Mouse (Mus musculus) naive thymus-derived CD4-positive, alpha-beta T cell, adult 2 months (primary cell): ENCODE results near the gene Hmga1.

Experiments used
- DNase-seq: peaks from one replicate; pipeline ENCODE4 v3.0.0-alpha.2; 2011; ENCODE audit warnings: low read depth

Hmga1 gene

DNA sequence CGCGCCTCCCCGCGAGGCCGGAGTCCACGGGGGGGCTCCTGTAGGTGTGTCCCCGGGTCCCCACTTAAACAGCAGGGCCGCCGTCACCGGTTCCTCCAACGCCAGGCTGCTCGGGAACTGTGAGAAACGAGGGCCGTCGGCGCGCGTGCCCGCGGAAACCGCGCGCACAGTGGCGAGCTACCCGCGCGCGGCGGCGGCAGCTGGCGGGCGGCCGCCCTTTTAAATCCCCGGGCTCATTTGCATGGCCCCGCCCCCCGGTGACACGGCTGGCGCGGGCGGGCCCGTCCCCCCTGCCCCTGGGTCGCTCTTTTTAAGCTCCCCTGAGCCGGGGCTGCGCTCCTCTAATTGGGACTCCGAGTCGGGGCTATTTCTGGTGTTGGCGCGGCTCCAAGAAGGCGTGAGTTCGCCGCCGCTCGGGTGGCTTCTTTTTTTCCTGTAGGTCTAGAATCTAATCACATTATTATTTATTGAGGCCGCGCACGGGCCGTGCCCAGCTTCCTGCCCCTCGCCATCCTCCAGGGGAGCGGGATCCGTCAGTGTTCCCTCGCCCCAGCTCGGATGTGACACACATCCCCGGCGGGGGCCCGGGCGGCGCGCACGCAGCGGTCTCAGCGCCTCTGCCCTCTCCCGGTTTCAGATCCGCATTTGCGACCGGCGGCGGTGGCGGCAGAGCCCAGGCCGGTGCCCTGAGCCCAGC lies at the start of gene Hmga1:
TSS of gene Hmga1 (plus strand) at position 183 of the 697 bp plus-strand sequence.
- DNase-seq = peak; percentile 94

DNA sequence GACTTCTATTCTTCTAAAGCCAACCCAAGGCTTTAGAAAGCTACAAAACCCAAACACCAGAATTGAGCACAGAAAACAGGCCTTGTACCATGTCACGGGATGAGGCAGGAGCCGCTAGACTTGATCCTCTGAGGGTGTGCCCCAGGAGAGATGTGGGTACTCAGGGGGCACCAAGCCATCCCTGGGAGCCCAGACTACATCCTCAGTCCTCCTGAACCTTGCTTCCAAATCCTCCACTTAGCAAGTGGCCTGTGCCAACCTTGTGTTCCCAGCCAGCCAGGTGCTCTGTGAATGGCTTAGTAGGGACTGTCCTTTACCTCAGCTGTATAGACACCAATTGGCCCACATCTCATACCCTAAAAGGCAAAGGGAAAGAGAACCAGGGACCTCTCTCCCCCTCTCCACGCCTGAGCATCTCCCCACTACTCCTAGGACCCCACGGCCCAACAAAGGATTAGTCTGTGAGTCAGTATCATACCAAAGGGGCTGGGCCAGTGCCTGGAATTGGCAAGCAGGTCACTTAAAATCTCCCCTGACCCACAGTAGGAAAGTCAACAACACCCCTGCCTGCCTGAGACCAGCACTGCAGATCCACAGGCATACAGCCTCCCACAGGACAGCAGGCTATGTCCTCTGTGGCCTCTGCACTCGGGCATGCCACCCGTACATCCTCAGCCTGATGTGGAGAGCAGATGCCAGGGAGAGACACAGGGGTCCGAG lies 49.3 kb upstream of the Hmga1 start:
- no peak for DNase-seq

DNA sequence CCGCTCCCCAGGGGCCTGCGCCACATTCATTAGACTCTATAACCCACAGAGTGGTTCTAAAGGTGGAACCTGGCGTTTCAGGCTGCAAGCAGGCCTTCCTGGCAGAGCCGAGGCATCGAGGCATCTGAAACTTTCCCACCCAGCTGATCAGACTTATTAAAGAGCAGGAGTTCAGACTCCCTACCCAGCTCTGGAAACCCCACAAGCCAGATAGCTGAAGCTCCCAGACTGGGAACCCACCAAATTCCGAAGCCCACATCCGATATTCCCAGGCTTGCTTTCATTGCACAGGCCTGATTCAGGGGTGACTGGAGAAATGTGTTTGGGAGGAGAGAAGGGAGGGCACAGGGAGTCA lies 48.7 kb upstream of the Hmga1 start:
- no peak for DNase-seq

DNA sequence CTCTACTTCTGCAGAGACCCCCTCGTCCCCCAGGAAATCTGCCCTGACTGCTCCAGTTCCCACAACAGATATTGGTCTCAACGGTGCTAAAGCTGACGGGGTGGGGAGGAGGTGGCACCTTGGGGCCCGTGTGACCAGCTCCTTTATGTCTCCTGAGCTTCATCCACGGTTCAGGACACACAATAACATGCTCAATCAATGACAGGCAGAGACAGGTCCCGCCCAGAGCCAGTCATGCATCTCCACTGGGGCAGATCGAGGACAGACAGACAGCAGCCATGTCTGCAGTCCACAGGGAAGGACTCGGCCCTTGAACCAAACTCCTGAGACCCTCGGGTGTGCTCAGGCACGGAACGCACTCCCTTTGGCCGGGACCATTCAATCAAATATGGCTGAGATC lies 48.3 kb upstream of the Hmga1 start:
- DNase-seq = no peak

DNA sequence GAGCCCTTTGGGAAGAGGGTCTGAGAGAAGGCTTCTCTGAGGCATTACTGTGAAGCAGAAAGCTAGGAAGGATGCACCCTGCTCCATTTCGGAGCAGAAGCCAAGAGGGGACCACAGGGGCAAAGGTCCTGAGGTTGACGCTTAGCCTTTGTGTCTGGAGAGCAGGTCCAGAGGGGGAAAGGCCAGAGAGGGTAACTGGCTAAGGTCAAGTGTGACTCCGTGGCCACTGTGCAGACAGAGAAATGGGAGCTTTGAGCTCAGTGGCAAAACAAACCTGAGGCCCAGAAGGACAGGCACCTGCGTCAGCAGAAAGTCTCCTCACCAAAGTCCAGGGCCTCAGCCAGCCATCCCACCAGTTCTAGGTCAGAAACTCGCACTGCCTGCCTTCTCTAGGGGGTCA lies 47.8 kb upstream of the Hmga1 start:
- DNase-seq = no peak

DNA sequence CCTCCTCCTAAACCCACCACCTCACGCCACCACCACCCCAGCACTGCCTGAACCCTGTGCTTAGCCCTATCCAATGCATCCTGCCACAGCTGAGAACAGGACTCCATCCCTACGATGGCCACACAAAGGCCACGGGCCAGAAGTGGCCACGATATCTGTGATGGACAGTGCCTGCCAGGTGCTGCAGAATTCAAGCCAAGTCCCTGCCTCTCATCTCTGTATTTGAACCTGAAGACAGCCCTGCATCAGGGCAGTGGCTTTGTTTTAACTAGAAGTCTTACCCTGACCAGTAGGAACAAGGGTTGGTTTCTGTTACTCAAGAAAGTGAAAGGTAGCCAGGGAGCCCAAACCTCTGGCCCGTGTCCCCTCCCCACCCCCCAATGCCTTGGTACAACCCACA lies 47.2 kb upstream of the Hmga1 start:
- DNase-seq = no peak

DNA sequence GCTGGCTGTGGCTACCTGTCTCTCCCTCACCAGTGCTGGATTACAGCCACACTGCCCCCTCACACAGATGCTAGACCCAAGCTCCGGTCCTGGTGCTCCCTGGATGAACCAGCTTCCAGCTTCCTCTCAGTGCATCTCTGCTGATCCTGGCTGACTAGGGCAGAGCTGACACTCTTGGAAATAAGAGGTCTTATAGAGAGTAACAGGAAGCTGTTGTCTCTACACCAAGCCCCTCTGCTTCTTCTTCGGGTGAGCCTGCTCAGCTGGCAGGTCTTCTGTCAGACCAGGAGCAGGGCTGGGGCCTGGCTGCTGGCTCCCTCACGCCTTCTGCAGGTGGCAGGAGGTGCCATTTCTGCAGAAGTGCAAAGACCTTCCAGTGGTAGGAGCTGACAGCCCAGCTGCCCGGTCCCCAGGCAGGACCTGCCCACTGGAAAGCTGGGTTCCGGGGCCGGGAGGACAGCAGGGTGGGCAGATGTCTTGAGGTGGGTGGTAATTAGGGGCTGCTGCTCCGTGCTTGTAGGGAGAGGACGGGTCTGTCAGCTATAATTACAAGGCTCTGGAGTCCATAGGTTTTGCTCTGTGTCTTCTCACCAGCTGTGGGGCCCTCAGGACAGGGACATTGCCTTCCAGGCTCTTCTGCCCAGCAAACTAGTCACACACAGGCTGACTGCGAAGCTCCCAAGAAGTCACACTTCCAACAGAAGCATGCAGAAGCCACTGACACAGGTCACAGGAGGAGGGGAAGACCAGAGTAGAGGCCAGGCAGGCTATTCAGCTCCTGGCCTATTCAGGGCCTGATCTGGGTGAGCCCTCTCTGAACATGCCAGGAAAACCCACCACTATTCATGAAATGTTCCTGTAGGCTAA lies 45.8 kb upstream of the Hmga1 start:
- no peak for DNase-seq

DNA sequence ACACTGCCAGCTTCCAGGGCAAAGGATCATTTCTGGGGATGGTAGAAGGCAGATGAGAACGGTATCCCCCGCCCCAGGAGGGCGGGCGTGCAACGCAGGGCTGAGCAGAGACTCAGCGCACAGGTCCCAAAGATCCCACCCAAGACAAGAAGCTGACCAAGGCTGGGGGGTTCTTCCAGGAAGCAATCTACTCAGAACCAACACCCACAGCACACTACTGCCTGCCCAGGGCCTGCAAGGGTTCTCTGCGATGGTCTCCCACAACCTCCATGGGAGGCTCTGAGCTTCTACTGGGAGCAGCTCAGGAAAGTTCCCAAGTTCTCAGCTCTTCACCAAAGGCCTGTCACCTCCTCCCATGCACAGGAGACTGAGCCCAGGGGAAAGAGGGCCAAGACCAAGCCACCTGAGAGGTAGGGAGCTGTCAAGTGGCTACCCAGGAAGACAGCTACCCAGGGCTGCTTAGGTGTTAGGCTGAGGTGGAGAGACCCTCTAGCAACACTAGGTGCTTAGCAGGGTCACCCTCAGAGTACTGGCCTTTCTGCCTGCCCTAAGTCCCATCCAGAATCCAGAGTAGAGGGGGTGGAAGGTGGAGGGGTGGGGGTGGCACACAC lies 45.1 kb upstream of the Hmga1 start:
- no peak for DNase-seq

DNA sequence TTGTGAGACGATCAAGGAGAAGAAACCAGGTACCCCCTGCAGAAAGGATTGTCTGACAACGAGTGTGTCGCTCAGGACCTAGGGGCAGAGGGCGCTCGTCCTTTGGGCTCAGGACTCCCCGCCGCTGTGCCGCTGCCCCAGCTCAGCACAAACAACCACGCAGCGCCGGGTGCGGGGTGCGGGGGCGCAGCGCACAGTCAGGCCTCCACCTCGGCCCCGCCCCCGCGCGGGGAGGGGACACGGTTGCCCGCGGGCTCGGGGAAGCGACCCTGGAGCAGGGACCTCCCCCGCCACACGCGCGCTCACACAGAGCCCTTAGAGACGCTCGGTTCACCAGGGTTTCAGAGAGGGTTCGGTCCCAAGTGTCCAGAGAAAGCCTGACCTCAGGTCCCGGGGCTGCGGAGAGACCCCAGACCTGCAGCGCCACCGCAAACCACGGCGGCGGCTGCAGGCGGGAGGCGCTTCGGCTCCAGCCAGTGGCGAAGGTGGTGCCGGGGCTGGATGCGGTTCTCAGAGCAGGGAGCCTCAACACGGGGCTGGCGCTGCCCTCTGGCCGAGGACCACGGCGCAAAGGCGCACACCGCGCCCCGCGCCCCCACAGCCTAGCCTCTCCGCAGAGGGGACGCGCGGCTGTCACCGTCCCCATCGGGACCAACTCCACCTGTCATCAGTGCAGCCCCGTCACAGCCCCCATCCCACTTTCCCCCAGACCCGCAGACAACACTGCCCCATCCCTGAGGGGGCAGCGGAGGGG lies 44.3 kb upstream of the Hmga1 start:
- DNase-seq = no peak

DNA sequence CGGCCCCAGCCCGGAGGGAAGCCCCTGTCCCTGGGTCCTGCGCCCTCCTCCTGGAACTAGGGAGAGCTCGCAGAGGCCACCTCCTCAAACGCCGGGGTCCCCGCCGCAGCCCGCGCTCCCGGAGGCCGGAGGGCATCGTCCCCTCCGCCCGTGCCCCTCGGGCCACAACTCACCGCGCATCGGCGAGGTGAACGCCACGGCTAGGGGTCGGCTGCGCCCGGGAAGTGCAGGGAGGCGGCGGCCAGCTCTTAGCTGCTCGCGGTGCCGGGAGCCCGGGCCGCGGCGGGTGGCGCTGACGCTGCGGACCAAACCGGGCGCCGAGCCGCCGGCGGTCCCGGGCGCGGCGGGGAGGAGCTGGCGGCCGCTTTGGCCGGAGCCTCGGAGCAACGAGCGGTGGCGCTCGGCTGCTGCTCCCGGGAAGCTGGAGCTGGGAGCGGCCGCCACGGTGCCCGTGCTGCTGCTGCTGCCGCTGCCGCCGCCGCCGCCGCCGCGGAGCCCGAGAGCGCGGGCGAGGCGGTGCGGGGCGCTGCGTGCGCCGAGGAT lies 43.6 kb upstream of the Hmga1 start:
- DNase-seq = no peak

DNA sequence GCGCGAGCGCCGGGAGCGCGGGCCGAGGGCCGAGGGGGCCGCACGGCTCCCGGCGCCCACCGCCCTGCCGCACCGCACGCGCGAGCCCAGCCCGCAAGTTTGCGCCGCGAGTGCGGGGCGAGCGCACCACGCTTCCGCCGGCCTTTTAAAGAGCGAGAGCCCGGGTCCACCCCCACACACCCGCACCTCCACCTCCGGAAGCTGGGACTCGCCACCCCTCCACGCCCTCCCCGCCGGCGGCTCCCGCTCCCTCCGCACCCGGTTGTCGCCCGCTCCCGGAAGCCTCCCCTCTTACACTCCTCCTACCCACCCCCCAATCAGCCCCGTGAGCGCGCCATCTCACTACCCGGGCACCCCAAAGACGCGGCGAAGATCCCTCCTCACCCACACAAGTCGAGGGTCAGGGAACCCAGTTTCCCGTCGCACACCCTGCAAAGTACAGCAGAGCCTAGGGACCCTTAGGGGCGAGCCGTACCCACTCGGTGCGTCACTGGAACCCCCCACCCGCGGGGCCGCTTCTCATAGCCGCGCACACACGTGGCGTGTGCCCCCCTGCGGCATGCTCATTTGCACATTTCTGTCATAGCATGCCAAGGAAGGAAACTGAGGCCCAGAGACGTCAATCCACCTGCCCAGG lies 42.9 kb upstream of the Hmga1 start:
- DNase-seq = peak; percentile 28

DNA sequence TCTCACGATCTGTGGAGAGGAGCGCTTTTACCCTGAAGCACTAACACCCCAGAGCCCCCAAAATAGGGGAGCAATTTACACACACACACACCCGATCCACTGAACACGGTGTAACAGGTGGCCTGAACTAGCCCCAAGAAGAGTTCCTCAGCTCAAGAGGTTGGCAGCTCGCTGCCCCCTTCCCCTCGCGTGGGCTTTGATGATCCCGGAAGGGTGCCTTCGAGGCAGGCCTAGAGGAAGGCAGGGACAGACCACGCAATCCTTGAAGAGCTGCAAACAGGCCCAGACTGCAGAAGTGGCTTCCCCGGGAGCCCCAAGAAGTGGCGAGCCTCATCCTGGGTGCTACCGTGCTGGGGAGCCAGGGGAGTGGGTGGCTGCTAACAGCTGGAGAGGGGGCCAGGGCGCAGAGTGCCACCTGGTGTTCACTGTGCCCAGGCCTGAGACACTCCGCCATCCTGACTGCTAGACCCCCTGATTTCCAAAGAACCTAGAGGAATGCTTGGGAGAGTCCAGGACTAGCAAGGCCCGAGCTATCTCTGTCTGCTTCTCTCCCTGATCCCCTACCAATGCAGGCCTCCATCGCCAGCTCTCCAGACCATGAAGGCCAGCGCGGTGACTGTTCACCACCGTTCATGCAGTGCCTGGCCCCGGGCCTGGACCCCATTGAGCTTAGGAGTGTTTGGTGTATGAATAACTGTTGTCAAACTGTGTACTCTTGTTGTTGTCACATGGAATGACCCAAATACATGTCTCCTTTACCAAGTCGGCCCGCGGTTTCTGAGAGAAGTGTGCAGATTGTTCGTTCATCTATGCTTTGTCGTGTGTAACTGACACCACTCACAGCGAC lies 42.2 kb upstream of the Hmga1 start:
- peak; percentile 18 for DNase-seq

DNA sequence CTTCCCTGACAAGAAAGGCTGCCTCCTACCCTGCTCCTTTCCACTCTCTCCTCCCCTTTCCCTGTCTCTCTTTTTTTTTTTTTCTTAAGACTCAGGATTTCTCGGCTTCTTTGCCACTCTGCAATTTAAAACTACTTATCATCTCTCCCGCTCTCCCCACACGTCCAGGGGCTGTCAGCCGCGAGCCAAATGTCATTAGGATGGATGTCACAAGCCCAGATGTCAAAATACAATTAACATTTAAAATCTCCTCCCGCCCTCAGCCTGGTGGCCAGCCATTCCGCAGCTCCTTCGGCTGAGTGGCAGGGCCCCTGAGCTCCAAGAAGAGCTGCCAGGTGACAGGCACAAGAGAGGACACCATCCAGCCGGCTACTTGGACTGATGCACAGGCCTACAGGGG lies 38.0 kb upstream of the Hmga1 start:
- DNase-seq = no peak

DNA sequence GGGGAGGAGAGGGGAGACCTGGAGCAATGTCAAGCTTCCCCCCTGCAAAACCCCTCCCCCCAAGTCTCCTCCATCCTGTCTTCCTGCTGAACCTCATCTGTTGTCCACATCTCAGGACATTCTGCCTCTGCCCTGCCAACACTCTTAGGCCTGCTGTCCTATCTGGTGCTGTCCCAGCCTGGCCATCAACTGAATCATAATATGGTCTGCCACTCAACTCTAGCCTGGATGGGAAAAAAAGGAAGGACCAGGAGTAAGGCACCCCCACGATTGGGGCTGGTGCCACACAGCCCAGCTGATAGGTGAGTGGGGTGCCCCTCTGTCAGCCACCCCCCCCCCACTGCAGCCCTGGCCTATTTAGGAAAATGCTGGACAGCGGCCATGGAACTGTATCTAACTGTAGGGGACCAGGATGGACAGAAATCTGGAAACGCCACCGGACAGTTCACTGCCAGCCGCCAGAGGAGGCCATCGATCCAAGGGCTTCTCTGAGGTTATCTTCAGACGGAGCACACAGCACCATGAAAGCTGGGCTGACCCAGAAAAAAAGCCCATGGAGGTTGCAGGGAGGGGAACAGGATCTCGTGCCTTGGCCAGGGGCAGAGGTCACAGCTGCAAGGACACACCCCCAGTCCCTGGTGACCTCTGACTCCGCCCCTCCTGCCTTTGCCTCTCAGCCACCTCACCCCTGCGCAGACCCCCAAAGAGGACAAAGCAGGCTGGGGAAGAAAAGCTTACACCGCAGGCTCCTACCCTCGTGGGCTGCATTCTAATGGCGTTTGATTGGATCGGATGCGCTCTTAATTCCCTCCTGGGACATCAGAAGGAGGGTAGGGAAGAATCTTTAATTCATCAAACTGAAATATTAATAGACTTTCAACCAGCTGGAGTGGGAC lies 37.3 kb upstream of the Hmga1 start:
- no peak for DNase-seq

DNA sequence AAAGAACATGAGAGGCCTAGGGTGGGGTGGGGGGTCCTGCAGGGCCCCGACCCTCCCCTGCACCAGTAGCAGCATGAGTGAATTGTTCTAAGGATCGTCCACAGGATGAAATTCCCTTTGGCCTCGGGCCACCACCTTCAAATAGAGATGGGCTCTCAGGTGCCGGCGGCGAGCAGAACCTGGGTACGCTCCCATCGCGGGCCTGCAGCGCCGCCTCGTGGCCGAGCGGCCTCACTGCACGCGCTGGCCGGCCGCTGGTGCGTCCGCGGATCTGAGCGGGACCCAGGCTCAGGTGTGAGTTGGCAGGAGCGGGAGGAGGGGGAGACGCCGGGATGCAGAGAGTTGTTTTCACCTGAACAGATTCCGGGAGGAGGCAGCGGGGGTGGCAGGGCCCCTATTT lies 35.7 kb upstream of the Hmga1 start:
- DNase-seq = peak; percentile 80

DNA sequence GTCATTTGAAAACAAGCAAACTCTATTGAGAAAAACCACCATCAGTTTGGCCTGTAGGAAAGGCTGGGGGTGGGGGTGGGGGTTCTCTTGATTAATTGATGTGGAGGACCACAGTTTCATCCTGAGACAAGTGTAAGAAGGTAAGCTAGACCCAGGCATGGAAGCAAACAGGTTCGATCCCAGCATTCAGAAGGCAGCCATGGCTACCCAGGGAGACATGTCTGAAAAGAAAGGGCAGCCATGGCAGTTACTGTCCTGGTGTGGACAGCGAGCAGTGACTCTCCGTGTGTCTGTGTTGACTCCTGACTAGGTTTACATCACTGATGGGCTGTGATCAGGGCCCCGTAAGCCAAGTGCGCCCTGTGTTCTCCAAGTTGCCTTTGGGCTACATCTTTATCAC lies 35.0 kb upstream of the Hmga1 start, which contains the start of gene Grm4:
TSS of gene Grm4 (minus strand) at position 101 of the 400 bp plus-strand sequence.
- no peak for DNase-seq

DNA sequence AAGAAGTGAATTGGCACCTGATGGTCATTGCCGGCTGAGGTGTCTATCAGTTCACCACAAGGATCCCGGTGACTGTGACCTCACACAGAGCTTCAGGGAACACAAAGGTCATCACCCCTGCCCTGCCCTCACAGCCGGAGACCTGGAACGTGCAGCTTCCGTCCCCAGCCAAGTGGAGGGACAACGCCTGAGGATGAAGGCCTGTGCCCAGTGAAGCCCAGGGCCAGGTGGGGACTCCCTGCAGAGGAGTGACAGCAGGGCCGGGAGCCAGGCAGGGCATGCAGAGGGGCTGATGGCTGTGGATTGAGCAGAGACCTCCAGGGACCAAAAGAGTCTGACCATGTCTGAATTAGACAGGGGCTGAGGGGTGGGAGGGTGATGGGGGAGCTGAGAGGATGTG lies 33.2 kb upstream of the Hmga1 start:
- DNase-seq = no peak

DNA sequence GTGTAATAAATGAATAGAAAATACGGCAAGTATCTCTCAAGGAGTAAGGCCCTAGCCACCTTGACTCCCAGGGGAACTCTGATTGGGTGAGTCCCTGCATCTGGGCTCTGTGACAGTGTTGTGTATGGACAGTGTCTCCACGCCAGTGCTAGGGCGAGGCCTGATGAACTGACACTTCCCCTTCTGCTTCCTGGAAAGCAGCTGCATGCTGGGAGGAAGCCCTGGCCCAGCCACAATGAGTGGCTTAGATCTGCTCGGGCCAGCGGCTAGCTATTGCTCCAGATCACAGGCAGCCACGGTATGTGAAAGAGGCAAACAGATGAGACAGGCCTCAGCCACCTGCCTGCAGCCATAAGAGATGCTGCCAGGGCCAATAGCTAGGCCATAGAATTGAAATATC lies 29.1 kb upstream of the Hmga1 start:
- DNase-seq = no peak

DNA sequence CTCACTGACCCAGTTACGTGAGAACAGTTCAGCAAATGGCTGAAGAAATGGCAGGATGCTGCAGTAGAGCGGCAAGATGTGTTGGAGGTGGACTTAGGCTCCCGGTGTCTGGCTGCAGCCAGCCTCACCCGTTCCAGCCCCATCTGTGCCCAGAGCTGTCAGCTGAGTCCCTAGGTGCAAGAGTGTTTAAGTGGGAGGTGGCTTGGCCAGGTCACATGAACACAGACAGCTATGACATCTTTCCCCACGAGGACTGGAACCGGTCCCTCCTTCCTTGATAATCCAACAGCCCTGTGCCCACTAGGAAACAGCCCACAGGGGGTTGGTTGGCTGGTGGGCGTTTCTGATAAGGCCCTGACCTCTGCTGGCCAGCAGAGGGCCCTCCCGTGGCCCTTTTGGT lies 28.3 kb upstream of the Hmga1 start:
- DNase-seq = no peak
